Mouse (Mus musculus) monocyte, adult 2 months (primary cell): Measurements from ENCODE around the gene Agtpbp1.

Source experiments
- DNase-seq, 2 experiments: peaks; one replicate each; pipeline ENCODE4 v3.0.0; 2022; ENCODE audit warnings: low spot score in 2 of 2, low read depth in 1 of 2

The Agtpbp1 gene

DNA sequence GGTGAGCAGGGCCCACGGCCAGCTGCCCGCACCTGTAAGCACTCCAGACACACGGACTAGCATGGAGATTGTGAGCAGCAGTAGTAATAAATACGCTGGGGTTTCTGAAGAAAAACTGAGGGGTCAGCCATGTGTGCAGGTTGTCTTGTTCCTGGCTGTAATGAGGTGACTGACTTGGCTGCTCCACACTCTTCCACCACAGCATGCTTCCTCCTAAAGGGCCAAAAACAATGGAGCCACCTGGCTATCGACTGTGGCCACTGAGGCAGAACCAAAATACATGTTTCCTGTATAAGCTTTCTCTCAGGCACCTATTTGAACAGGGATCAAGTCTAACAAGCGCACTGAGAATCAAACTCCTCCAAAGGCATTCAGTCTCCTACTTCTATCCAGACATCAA is 49.3 kb downstream of the Agtpbp1 start:
- DNase-seq = no peak

DNA sequence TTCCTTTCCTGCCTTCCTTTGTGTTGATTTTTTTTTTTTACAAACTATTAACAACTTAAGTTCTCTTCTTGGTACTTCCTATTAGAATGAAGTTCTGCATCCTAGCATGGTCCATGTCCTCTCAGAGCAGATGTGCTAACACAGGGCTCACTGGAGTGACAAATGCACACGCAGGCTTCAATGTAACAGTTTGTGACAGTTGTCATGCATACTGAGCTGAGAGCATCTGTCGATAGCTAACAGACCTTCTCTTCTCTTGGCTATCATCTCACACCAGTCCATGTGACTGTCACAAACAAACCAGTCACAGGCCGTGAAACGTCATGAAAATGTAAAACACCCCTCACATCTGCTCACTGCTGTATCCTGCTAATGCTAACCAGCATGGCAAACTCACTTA is 50.7 kb downstream of the Agtpbp1 start:
- DNase-seq = no peak

DNA sequence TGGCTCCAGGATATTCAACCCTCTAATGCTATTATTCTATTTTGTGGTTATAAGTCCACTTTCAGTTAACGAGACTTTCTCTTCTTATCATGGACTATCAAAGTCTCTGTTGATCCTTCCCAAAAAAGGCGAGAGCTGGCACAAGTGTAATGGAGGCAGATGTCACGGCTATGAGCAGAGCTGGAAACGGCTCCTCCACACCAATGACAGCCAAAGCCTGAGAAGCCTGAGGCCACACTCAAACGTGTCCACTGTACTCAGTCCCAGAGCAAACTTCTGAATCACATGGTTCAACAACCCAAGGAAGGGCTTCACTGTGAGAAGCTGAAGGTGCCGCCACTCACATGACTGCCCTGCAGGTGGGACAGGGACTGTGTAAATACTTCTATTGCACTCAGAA is 51.7 kb downstream of the Agtpbp1 start:
- no peak for DNase-seq

DNA sequence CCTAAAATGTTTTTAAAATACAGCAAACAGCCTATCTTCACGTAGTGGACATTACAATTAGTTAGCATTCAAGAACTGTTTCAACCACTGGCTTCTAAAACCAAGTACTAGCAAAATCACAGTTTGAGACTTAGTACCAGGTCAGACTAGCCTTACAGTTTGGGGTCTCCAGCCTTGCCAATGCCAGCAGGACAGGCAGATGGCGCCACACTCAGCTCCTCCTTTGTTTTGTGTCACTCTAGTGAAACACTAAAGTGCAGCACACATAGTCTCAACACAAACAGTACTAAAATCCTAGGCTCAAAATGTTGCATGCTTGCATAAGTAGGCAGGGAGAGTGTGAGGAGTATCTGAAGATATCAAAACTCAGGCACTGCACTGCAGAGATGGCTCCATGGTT is 53.8 kb downstream of the Agtpbp1 start:
- no peak for DNase-seq

DNA sequence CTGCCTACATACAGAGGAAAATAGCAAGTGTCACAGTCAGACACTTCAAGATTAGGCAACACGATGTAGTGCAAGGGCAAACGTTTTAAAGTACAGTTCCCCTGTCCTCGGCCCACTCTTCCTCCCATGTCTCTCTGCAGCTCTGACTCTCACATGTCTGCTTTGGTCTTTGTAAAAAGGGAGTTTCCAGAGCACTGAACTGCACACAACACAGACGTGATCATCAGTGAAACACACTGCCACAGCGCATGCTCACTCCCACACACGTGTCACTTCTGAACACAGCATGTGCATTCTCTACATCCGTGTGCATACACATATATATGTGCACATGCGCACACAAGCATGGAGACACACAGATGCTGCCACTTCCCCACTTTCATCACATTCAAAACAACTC is 54.5 kb downstream of the Agtpbp1 start:
- no peak for DNase-seq

DNA sequence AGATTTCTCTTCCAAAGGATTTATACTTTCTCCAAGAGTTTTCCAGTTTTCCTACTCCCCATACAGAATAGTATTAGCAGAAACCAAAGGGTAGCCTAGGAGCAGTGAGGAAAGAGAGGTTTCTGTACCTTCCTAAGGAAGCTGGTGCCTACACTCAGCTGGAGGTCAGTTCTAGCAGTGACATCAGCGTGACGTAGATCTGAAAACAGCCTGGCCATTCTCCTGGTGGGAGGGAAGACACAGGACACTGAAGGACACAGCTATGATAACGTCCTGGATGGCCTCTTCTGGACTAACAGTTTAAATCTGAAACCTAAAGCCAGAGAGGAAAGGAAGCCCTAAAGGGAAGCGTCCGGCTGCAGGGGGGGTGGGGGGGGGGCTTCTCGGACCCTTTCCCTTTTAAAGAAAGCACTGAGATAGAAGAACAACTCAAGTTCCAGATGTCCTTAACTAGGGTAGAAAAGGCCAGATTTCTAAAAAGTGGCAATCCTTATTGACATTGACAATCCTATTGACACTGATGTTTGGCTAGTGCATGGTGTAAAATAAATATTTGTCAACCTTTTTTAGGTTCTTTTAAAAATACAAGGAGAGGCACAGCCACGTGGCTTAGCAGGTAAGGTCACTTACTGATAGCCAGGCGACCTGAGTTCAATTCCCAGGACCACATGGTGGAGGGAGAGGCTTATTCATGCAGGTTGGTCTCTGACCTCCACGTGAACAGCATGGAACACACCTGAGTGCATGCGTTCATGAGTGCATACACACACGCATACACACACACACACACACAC is 63.6 kb downstream of the Agtpbp1 start:
- DNase-seq = no peak

DNA sequence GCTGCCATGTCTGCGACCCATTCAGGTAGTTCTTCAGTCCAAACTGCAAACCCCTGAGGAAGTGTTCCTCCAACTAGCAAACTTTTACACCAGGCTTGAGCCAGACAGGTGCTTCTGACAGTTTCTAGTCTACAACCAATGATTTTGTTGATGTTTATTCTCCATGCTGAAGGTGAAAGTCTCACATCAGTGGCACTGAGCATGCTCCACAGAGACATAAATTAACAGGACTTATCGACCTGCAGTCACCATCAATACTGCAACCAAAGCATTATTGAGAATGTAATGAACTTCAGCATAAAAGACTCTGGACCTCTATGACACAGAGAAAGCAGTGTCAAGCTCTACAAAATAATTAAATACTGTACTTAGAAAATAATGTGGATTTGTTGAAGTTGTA is 64.2 kb downstream of the Agtpbp1 start:
- no peak for DNase-seq

DNA sequence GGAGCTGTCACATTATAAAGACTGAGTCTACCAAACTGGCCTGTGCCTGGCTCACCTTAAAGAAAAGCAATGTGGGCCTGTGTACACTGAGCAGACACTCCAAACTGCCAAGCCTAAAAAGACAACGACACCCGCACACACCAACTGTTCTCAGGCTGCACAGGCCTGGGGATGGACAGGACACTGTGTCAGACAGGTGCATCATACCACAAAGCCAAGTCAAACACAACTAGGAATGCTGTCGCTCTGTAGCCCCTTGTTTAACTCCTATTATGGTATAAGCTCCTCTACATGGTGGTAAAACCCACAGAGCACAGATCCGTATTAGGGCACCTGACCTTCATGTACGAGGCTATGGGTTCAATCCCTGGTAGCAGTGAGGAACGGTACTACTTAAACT is 65.5 kb downstream of the Agtpbp1 start:
- DNase-seq = no peak

DNA sequence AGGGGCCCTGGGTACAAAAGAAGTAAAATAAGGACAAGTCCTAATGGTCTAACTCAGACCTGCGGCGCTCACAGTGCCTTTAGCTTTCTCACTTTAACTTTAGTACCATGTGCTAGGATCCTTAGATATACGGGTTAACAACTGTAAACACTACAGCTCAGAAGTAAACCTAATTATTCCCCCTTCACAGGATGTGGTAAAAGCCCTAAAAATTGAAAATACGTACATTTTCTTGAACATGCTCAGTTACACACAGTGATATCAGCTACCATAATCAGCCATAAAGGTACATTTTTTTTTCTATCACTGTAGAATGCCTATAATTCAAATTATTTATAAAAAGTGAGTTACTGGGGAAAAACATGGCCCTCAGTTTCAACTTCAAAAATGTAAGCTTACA is 67.0 kb downstream of the Agtpbp1 start:
- DNase-seq = no peak

DNA sequence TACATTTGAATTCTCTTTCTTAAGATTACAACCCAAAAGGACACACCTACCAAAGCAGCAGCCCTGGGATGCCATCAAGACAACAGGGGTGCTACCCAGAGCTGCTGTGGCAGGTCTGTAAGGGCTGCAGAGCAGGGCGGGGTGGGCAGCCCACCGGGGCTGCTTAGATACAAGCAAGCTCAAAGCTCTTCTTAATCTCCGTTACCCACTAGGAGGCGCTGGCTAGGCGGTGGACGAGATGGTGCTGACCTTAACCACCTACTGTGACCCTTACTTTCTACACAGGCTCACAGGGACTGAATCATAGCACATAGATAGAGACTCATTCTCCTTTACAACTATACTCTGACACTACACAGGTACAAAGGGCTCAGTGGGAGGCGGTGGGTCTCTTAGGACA is 70.0 kb downstream of the Agtpbp1 start:
- peak in 1 of 2 experiments; percentile 5 for DNase-seq

DNA sequence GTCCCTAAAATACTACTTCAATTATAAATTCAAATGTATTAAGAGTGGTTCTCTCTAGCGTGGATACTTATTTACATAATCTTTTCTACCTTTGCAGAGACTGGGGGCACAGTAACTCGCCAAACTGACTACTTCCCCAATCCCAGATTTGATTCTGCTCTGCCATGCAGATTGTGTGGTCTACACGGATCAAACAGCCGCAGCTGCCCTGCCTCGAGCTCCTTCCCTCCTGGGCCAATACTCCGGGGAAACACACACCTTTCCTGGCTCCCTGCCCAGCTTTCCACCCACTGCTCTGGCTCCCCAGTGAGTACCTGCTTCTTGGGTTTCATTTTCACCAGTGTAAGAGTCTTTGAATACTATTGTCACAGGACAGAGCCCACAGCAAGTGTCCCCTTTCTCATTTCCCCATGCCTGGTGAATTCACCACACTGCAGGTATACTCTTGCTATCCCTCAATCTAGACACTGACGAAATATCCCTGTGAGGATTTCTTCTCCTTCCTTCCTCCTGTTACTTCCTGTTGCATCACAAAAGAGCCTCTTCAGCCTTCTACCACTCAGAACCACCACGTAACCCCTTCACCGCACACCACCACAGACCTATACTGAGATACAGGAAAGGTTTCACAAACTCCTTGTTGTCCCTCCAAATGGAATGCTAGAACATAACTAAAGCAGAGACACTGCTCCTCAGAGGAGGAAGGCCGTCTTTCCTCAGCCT is 75.2 kb downstream of the Agtpbp1 start:
- no peak for DNase-seq

DNA sequence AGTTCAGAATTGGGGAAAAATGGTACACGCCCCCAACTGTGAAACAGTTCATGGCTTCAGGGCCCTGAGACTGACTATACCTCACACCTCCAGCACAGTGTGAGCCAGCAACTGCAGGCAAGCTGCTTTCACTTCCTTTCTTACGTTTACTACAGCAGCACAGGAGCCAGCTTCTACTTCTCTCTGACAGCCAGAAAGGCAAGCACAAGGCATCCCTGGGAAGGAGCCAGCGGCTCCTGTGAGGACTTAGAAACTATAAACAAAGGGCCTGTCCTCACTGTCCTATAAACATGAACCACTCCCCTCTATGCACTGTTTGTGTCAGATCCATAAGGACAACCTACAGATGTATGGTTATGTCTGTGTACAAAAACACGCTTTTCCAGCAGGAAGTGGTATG is 76.4 kb downstream of the Agtpbp1 start:
- no peak for DNase-seq

DNA sequence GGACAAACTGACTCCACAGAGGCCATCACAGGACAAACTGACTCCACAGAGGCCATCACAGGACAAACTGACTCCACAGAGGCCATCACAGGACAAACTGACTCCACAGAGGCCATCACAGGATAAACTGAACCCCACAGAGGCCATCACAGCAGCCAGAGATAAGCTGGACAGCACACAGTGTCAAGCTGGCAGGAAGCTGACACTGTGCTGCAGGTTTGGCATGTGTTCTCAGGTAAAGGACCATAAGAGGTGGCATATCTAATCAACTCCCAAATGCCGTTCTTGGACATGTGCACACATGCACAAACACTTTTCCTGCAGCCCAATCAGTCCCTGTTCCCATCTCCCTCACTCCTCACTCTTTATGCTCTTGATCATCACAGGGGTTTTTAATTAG is 78.6 kb downstream of the Agtpbp1 start:
- DNase-seq = no peak

DNA sequence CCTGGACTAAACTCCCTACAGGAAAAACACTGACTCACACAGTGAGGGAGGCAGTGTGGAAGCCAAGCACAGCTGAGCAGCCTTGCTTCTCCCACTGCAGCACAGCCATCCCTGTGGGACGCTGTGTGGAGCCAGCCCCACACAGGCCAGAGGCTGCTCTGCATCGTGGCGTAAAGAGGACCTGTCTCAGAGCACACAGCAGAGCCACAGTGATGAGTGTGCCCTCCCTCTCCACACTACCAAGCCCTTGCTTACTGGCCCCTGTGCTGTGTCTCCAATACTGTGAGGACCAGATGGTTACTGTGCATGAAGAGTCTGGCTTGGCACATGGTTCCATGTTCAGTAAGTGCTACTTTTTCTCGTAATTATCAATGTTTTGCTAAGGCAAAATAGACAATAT is 79.2 kb downstream of the Agtpbp1 start:
- no peak for DNase-seq

DNA sequence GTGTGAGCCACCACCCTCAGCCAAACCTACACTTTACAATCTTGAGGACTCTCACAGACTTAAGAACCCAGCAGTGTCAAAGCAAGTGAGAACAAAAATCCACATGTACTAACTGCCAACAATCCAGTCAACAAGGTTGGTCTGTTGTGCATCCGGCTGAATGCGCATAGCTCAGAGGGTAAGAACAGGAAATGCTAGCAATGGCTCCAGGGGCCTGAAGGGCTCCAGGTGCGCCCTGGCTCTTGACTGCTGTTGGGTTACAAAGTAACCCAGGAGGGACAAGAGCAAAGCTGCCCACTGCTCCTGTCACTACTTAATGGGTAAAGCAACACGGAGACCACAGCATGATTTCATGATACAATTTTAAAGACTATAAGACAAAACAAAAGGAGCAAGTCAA is 81.4 kb downstream of the Agtpbp1 start:
- no peak for DNase-seq

DNA sequence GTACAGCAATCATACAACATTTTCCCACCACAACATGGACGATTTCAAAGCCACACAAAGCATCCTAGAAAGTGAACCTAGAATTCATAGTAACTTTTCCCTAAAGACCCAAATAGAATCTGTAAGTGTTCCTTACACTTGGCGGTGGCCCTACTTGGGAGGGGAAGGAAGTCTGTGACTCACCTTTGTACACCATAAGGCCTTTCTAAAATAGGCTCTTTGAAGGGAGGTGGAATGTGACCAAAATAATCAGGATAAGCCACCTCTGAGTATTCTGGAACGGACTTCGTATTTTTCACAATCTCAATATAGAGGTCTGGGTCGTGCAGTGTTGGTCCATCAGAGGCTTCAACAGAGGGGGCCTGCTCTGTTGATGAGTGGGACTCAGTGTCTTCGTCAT is 85.2 kb downstream of the Agtpbp1 start:
- DNase-seq = no peak

DNA sequence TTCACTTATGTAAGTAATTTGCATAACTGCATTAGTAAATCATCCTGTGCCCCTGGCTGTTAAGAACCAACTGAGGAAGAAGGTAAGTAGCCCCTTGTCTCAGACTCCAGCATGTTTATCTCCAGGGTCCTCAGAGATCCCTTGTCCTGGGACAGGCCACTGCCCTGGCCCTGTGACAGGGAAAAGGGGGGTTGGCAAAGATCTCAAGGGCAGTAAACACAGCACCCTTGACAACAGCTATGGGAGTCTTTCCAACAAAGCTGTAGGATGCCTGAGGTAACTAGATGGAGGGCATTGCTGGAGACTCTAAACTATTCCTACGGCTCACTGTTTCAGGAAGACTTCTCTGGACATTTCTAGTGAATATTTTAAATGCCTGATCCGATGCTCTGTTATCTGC is 85.7 kb downstream of the Agtpbp1 start:
- no peak for DNase-seq

DNA sequence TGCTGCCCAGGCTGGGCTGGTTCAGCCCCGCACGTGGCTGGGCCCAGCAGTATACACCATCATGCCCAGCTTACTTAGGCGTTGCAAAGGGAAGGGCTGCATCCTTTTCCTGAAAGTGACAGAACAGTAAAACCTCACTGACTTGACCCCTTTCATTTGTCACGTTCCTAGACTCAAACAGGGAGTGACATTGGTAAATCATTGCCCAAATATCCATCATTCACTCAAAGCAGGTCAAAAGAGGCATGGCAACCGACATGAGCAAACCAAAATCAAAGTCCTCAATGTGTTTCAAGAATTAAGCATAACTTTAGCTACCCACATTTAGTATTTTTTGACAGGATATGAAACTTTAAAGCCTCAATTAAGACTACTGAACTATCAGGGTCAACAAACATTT is 86.8 kb downstream of the Agtpbp1 start:
- DNase-seq = no peak

DNA sequence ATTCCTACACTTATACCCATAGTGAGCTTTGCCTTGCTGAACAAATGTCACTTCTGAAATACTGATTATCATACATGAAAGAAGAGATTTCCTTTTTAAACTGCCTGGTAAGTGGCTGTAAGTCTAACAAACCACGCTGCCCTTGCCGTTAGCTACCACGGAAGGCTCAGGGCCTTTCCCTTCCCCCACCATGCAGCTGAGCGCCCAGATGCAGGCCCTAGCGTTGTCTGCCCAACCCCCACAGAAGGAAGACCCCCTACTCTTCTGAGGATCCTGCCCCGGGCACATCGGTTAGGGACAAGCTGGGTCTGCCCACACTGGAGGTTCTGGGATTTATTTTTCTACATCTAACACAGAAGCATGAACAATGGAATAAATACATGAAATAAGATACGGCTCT is 89.2 kb downstream of the Agtpbp1 start:
- no peak for DNase-seq

DNA sequence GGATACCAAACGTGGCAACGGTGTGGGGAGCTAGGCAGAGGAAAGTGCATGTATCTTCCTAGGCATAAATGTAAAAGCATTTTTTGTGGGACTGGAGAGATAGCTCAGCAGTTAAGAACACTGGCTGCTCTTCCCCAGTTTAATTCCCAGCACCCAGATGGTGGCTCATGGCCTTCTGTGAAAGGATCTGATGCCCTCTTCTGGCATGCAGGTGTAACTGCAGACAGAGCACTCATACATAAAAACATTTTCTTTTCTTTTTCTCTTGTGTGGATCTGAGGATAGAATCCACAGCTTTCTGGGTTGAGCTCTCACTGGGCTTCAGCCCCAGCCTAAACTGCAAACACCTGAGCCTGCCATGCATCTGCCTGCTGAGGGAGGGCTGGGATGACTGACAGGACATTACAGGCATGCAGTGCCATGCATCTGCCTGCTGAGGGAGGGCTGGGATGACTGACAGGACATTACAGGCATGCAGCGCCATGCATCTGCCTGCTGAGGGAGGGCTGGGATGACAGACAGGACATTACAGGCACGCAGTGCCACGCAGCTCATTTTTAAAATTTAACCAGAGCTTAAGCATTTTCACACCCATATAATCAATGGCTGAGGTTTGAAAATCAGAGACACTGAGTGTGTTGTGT is 90.3 kb downstream of the Agtpbp1 start:
- DNase-seq = no peak

DNA sequence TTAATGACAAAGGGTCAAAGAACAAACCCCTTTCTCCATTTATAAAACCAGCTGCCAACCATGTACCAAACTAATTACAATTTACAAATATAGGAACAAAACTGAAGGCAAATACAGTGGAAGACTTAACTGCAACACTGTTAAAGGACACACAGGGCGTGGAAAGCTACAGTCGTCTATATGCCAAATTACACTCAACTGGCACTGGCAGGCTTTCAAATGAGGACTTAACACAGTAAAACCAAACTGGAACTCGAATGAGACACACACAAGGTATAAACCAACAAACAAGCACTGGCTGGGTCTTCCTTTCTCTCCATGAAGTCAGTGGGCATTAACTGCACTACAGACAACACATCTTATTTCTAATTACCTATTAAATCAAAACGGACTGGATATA is 94.3 kb downstream of the Agtpbp1 start:
- DNase-seq = no peak

DNA sequence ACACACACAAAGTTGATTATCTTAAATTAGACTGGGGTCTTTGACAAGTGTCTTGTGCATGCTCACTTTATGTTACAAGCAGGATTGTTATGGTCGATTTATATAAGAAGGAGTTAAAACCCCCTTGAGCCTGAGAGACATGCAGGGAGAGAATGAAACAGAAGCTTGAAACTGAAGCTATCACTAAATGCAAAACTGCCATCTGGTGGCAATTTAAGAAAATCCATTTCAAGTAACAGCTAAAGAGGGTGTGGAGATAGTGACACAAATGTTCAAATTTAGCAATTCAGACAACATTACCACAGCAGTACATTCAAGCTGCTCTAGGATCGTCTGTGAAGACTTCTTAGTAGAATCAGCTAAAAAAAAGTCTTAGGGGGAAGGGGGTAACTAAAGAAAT is 95.9 kb downstream of the Agtpbp1 start:
- no peak for DNase-seq
